Mouse (Mus musculus) embryonic facial prominence, embryonic 10.5 days (tissue): ENCODE results near the gene Banp. TPM values are rescaled to one million over a fixed set of nuclear protein-coding genes. Genes with fewer than 3 reads are reported as not detected.

Experiments used
- DNase-seq: peaks from one replicate; pipeline ENCODE4 v3.0.0-alpha.2; 2017; ENCODE audit warnings: low spot score
- H3K27ac ChIP-seq: fragments of 300-500 bp; sonication (generic); replicated peaks from 2 replicates; pipeline ENCODE4 v1.5.1; 2016; ENCODE audit warnings: mild to moderate bottlenecking
- H3K27me3 ChIP-seq: fragments of 300-500 bp; sonication (generic); replicated peaks from 2 replicates; pipeline ENCODE4 v1.6.1; 2016; ENCODE audit warnings: low read depth, mild to moderate bottlenecking; ENCODE audit not compliant: poor library complexity, severe bottlenecking
- H3K36me3 ChIP-seq: fragments of 300-500 bp; sonication (generic); replicated peaks from 2 replicates; pipeline ENCODE4 v1.6.1; 2016; ENCODE audit warnings: mild to moderate bottlenecking, moderate library complexity
- H3K4me1 ChIP-seq: fragments of 300-500 bp; sonication (generic); 2 replicates; pipeline ENCODE4 v1.6.1; 2016
- H3K4me3 ChIP-seq: fragments of 300-500 bp; sonication (generic); 2 replicates; pipeline ENCODE4 v1.5.1; 2016; ENCODE audit warnings: mild to moderate bottlenecking, moderate library complexity
- H3K9me3 ChIP-seq: fragments of 300-500 bp; sonication (generic); 2 replicates; pipeline ENCODE4 v1.6.1; 2016; ENCODE audit warnings: mild to moderate bottlenecking
- WGBS: fragments of 180-500 bp; shearing (Covaris S2); methylation state at CpG from one replicate; pipeline ENCODE4 v1.1.7; 2016; 5-methylcytosine and 5-hydroxymethylcytosine counted together
- polyA plus RNA-seq: library from polyadenylated mRNA; unstranded; fragments of >200 nt; fragmentation: Nextera tagmentation; extraction: Ambion mirVana; gene quantifications from 2 replicates; pipeline ENCODE4 v1.2.1, GENCODE M21; 2016

Gene Banp
- polyA plus RNA-seq, 1 experiment from 2014 or later: 55.2 TPM

- peak overlapping the region; percentile 88 for H3K27ac ChIP-seq
- H3K27me3 ChIP-seq: no peaks in the 10 kb centered on the region
- 27% methylated on average over 19 of the region's 19 CpGs for WGBS
- no peaks in the 10 kb centered on the region for H3K36me3 ChIP-seq
- no peak for DNase-seq
- no peaks in the 10 kb centered on the region for H3K9me3 ChIP-seq
- peaks cover 40% of the 10 kb centered on the region for H3K4me1 ChIP-seq
- H3K4me3 ChIP-seq: peak overlapping the region; percentile 54
These were observed 2.4 kb upstream of the Banp start for GRCm38 (mm10) chr8:121947047-121947752.

- Histone ChIP-seq H3K4me3 (peak overlapping the region; percentile 54), H3K27ac (peak overlapping the region; percentile 88), H3K36me3 (peaks cover 2% of the 10 kb centered on the region; the same call in 1 of the 2 replicates), H3K4me1 (peaks cover 46% of the 10 kb centered on the region), H3K27me3 (no peaks in the 10 kb centered on the region), H3K9me3 (no peaks in the 10 kb centered on the region)
- peak; percentile 95 for DNase-seq
- WGBS: under 1% methylated on average over 18 of the region's 18 CpGs
These were observed 1.8 kb upstream of the Banp start for GRCm38 (mm10) chr8:121947753-121948141.

GRCm38 (mm10) chr8:121948321-121949145 is 1.0 kb upstream of the Banp start:
- H3K4me1 ChIP-seq: peaks cover 49% of the 10 kb centered on the region

GRCm38 (mm10) chr8:121949941-121950748 is 595 bp downstream of the Banp start:
- DNase-seq: peak; percentile 99
- peaks cover 52% of the 10 kb centered on the region for H3K4me1 ChIP-seq
- peak overlapping the region; percentile 96 for H3K27ac ChIP-seq
- WGBS: under 1% methylated on average over 66 of the region's 66 CpGs
- peak overlapping the region; percentile 97 for H3K4me3 ChIP-seq
- H3K36me3 ChIP-seq: peaks cover 24% of the 10 kb centered on the region
- no peaks in the 10 kb centered on the region for H3K27me3 ChIP-seq
- no peaks in the 10 kb centered on the region for H3K9me3 ChIP-seq

More at GRCm38 (mm10) chr8:121948321-121949145, 1.0 kb upstream of the Banp start:
- Histone ChIP-seq H3K27ac (peak overlapping the region; percentile 88), H3K36me3 (peaks cover 8% of the 10 kb centered on the region), H3K9me3 (no peaks in the 10 kb centered on the region), H3K27me3 (no peaks in the 10 kb centered on the region), H3K4me3 (peak overlapping the region; percentile 54)
- DNase-seq: no peak
- 63% methylated on average over 19 of the region's 19 CpGs for WGBS

DNA sequence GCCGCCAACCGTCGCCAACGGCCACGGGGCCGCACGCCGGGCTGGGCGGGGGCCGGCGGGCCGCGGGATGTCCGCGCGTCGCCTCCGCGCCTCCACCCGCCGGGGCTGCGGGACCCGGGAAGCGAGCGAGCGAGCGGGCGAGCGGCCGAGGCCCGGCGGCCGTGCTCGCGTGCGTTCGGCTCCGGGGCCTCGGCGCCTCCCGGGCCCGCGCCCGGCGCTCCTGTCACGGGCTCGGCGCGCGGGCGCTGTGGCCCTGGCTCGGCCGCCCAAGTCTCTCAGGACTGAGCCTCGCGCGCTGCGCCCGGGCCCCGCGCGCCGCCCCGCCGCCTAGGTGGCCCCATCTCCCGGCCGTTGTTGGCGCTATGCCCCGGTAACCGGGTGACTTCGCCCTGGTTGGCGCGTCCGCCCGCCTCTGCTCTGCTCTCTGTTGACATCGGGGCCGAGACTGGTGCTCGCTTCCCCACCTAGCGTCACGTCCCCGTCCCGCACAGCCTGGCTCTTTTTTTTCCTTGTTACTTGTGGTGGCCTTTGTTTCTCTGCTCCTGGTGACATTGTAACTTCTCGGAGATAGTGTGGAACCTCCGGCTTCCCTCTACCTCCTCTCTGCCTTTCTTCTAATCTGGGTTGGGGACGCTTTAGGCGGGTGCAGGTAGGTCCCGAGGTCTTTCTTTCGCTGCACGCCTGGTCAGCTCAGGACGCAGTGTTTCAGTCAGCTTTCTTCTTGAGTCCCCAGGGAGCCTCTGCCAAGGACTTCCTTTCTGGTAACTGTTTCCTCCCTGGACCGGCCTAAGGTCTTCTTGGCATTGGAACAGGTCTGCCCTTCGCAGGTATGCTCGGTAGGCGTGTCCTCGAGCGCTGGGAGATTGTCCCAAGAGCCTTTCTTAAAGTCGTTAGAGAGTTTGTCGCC is 1.5 kb downstream of the Banp start:
- Histone ChIP-seq H3K4me3 (peak overlapping the region; percentile 97), H3K36me3 (peaks cover 32% of the 10 kb centered on the region), H3K27me3 (no peaks in the 10 kb centered on the region), H3K27ac (peak overlapping the region; percentile 96), H3K9me3 (no peaks in the 10 kb centered on the region), H3K4me1 (peaks cover 53% of the 10 kb centered on the region)
- DNase-seq: peak; percentile 62
- under 1% methylated on average over 97 of the region's 97 CpGs for WGBS

DNA sequence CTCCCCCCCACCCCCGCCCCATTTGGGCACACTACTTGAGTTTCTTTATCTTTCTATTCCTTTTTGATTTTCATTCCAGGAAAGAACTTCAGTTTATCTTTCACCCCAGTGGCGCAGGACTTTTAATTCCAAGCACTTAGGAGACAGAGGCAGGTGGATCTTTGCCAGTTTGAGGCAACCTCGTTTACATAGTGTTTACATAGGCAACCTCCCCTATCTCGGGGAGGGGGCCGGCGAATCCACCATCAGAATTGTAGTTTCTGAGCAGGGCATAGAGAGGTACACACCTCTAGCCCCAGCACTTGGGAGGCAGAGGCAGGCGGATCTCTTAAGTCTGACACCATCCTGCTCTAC is 2.1 kb downstream of the Banp start:
- H3K36me3 ChIP-seq: peaks cover 38% of the 10 kb centered on the region
- no peaks in the 10 kb centered on the region for H3K9me3 ChIP-seq
- DNase-seq: no peak
- H3K4me1 ChIP-seq: peaks cover 51% of the 10 kb centered on the region
- WGBS: 42% methylated on average over 7 of the region's 7 CpGs
- H3K27me3 ChIP-seq: no peaks in the 10 kb centered on the region
- H3K4me3 ChIP-seq: peak overlapping the region; percentile 97
- peak overlapping the region; percentile 96 for H3K27ac ChIP-seq

- Histone ChIP-seq H3K9me3 (no peaks in the 10 kb centered on the region), H3K27ac (no peak overlapping the region), H3K27me3 (no peaks in the 10 kb centered on the region), H3K4me1 (peaks cover 46% of the 10 kb centered on the region), H3K36me3 (peaks cover 42% of the 10 kb centered on the region), H3K4me3 (peak overlapping the region; percentile 97)
- no peak for DNase-seq
These were observed 2.6 kb downstream of the Banp start for GRCm38 (mm10) chr8:121952122-121952521.

DNA sequence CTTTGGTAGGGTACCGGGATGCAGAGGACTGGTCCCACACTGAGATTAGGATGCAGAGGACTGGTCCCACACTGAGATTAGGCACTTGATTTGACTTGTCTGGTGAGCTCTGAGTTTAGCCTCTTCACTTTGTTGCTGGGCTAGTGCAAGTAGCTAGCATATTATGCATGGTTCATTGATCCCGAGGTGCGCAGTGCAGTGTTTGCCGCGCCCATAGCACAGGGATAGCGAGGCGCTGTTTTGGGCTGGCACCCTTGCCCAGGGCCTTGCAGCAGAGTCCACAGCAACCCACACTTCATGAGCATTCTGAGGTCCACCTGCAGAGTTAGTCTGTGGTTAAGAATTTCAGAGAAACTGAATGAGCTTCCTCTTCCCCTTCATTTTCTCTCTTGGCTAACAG is 3.2 kb downstream of the Banp start:
- no peaks in the 10 kb centered on the region for H3K27me3 ChIP-seq
- WGBS: 95% methylated on average over 7 of the region's 7 CpGs
- peaks cover 44% of the 10 kb centered on the region for H3K36me3 ChIP-seq
- H3K4me1 ChIP-seq: peaks cover 39% of the 10 kb centered on the region
- no peak for DNase-seq
- no peaks in the 10 kb centered on the region for H3K9me3 ChIP-seq
- H3K27ac ChIP-seq: no peak overlapping the region
- H3K4me3 ChIP-seq: peak overlapping the region; percentile 97

DNA sequence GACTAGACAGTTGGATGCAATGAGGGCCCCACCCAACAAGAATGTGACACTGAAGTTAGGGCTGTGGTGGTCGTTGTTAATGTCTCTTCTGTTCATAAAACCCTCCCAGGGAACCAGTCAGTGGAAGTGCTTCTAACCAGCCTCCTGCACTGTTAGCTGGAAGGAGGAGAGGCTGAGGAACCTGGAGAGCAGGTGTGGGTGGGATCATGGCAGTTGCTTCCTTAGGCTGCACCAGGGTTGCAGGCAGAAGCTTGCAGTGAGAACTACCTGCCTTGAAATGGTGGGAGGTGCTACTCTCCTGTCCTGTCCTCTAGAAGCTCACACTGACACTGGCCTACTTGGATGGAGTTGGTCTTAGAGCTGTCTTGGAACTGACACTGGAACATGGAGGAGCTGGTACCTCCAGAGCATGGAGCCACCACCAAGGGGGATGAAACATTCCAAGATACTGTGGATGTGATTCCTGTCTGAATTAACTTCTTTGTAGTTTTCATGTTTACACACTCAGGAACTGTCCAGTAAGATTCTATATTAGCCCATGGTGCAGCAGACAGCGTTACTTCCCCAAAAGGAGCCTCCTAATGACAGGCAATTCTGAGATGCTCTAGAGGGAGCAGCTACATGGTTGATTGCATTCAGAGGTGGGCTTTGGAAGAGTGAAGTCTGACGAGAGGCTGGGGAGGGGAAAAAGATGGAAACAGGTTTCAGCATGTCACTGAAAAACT is 4.4 kb downstream of the Banp start:
- H3K27me3 ChIP-seq: no peaks in the 10 kb centered on the region
- DNase-seq: no peak
- no peaks in the 10 kb centered on the region for H3K9me3 ChIP-seq
- peaks cover 51% of the 10 kb centered on the region for H3K36me3 ChIP-seq
- peaks cover 28% of the 10 kb centered on the region for H3K4me1 ChIP-seq
- no peak overlapping the region for H3K27ac ChIP-seq
- no peak overlapping the region for H3K4me3 ChIP-seq
- WGBS: 80% methylated on average over 3 of the region's 3 CpGs

- Histone ChIP-seq H3K4me1 (peaks cover 23% of the 10 kb centered on the region), H3K36me3 (peaks cover 51% of the 10 kb centered on the region), H3K27ac (no peak overlapping the region), H3K27me3 (no peaks in the 10 kb centered on the region), H3K9me3 (no peaks in the 10 kb centered on the region), H3K4me3 (no peak overlapping the region)
- no peak for DNase-seq
- 86% methylated on average over 10 of the region's 10 CpGs for WGBS
These were observed 5.5 kb downstream of the Banp start for GRCm38 (mm10) chr8:121954981-121955555.
